Mouse (Mus musculus) hindbrain, embryonic 12.5 days (tissue): ENCODE measurements around the gene Mad2l1bp. TPM values are rescaled to one million over a fixed set of nuclear protein-coding genes. Genes with fewer than 3 reads are reported as not detected.

Experiments used
- polyA plus RNA-seq: library from polyadenylated mRNA; unstranded; fragments of >200 nt; fragmentation: Nextera tagmentation; extraction: Ambion mirVana; gene quantifications from 2 replicates; pipeline ENCODE4 v1.2.1, GENCODE M21; 2016

The Mad2l1bp gene
- polyA plus RNA-seq, 1 experiment from 2014 or later = 27.6 TPM

Other genes with a start within 250 kb of the Mad2l1bp start
- gene Vegfa, start 121.2 kb downstream of the Mad2l1bp start, polyA plus RNA-seq = 4.0 and 4.7 TPM in 2 replicates
- 120 and 130 TPM in 2 replicates for gene Mrps18a, start 42.6 kb downstream of the Mad2l1bp start, polyA plus RNA-seq
- 20.3 and 21.5 TPM in 2 replicates for gene Rsph9, start 9.3 kb downstream of the Mad2l1bp start, polyA plus RNA-seq
- gene Gtpbp2, start 7.5 kb upstream of the Mad2l1bp start, polyA plus RNA-seq = 49.3 and 54.1 TPM in 2 replicates
- 12.4 and 14.0 TPM in 2 replicates for gene Polh, start 49.1 kb upstream of the Mad2l1bp start, polyA plus RNA-seq
- gene Xpo5, start 49.2 kb upstream of the Mad2l1bp start, polyA plus RNA-seq = 57.6 and 58.3 TPM in 2 replicates
- gene Polr1c, start 94.5 kb upstream of the Mad2l1bp start, polyA plus RNA-seq = 76.1 and 91.8 TPM in 2 replicates
- gene Yipf3, start 94.5 kb upstream of the Mad2l1bp start, polyA plus RNA-seq = 77.2 and 83.8 TPM in 2 replicates
- 3.9 and 4.1 TPM in 2 replicates for gene Lrrc73, start 100.0 kb upstream of the Mad2l1bp start, polyA plus RNA-seq
- gene Tjap1, start 129.5 kb upstream of the Mad2l1bp start, polyA plus RNA-seq = 50.0 and 54.1 TPM in 2 replicates
- 2.9 and 3.1 TPM in 2 replicates for gene Dlk2, start 143.9 kb upstream of the Mad2l1bp start, polyA plus RNA-seq
- 9.7 and 10.8 TPM in 2 replicates for gene Abcc10, start 174.8 kb upstream of the Mad2l1bp start, polyA plus RNA-seq
- 24.4 and 25.3 TPM in 2 replicates for gene Zfp318, start 230.2 kb upstream of the Mad2l1bp start, polyA plus RNA-seq